In genomic region chr7:125747316-125747690, GRCm38 (mm10) we compare ENCODE assay signal across 8 mouse cellular contexts.
DNase-seq lines count a peak whose midpoint lies in the region.
"Had no signal": no experiment of that assay in that cellular context is flagged by ENCODE, and none has a peak within 500 bp of the region (broad histone marks: within the 10 kb centered on the region; RNA-seq: fewer than 3 reads in every experiment).

No protein-coding gene starts in this region.

- peak; percentile 16 to 20 for DNase-seq in kidney, postnatal 4 days
- DNase-seq in kidney, adult 11 months: no peak
- peak; percentile 67 for DNase-seq in ES-CJ7 (ENCODE audit: low read depth, low spot score)
- DNase-seq in ZHBTc4 (ENCODE audit: low read depth, low spot score): peak; percentile 70
- peak; percentile 32 for DNase-seq in lung, postnatal 36 days
- no peak for DNase-seq in layer of hippocampus, adult 11-12 months (ENCODE audit: low spot score)
- DNase-seq in urinary bladder, postnatal 25 days (ENCODE audit: low spot score): no peak
- DNase-seq: cerebellum, adult 18-20 months had no signal

Comparison
In these comparisons a context has a peak if more than half of its experiments do, and no peak if none do; other contexts are left out.
1. DNase-seq: peak in kidney, postnatal 4 days (2 of 2), ES-CJ7 (single experiment), ZHBTc4 (single experiment) and lung, postnatal 36 days (single experiment); none in kidney, adult 11 months (single experiment), layer of hippocampus, adult 11-12 months (single experiment) and urinary bladder, postnatal 25 days (single experiment).